Mouse (Mus musculus): ENCODE measurements around the gene Esrrg.

GRCm38 (mm10) chr1:188035957-188036356, 427.4 kb downstream of the Esrrg start:
- no peak for TF ChIP-seq CTCF (IDR thresholded peaks at IDR 0.05; ENCODE audit: low read depth, low read length)
- no peak for TF ChIP-seq GATA2 (IDR thresholded peaks at IDR 0.05; ENCODE audit: borderline replicate concordance, low read depth, low read length)
- TF ChIP-seq GATA1 (IDR thresholded peaks at IDR 0.05; ENCODE audit: borderline replicate concordance, low read length): no peak
